Mouse (Mus musculus) C2C12 (cell line): ENCODE measurements around the gene Ankdd1b. TPM values are rescaled to one million over a fixed set of nuclear protein-coding genes. Genes with fewer than 3 reads are reported as not detected.

Source experiments
- H3K27me3 ChIP-seq: one replicate; pipeline ENCODE4 v1.6.1; 2011; ENCODE audit not compliant: control insufficient read depth, insufficient read depth, insufficient read length
- H3K36me3 ChIP-seq: one replicate; pipeline ENCODE4 v1.6.1; 2011; ENCODE audit not compliant: control insufficient read depth, insufficient read depth
- H3K4me3 ChIP-seq: one replicate; pipeline ENCODE4 v1.5.1; 2011; ENCODE audit warnings: mild to moderate bottlenecking, control low read depth; ENCODE audit not compliant: poor library complexity, insufficient read depth, severe bottlenecking
- H3K79me2 ChIP-seq: one replicate; pipeline ENCODE4 v1.6.1; 2011; ENCODE audit not compliant: control insufficient read depth, insufficient read depth
- H3K79me3 ChIP-seq: one replicate; pipeline ENCODE4 v1.6.1; 2011; ENCODE audit warnings: low read depth, control low read depth
- H3ac ChIP-seq: one replicate; pipeline ENCODE3; 2011; ENCODE audit warnings: low read depth; ENCODE audit not compliant: control insufficient read depth, insufficient read length
- CEBPB ChIP-seq: IDR thresholded peaks from one replicate; pipeline ENCODE4 v1.6.1; 2011; ENCODE audit warnings: low read depth, mild to moderate bottlenecking, control low read depth, moderate library complexity
- CTCF ChIP-seq: IDR thresholded peaks from one replicate; pipeline ENCODE4 v1.5.1; 2011; ENCODE audit not compliant: control insufficient read depth, insufficient read depth, insufficient read length
- FOSL1 ChIP-seq: IDR thresholded peaks from one replicate; pipeline ENCODE4 v1.8.0; 2011; ENCODE audit warnings: mild to moderate bottlenecking, low read length; ENCODE audit not compliant: poor library complexity, insufficient read depth, severe bottlenecking
- MAX ChIP-seq: IDR thresholded peaks from one replicate; pipeline ENCODE4 v1.6.1; 2011; ENCODE audit warnings: mild to moderate bottlenecking, control low read depth
- MYOD1 ChIP-seq: IDR thresholded peaks from one replicate; pipeline ENCODE4 v1.6.1; 2011; ENCODE audit warnings: low read depth; ENCODE audit not compliant: control insufficient read depth, insufficient read length
- MYOG ChIP-seq: IDR thresholded peaks from one replicate; pipeline ENCODE4 v1.6.1; 2011; ENCODE audit not compliant: control insufficient read depth, insufficient read length; ENCODE audit errors: extremely low read depth
- USF1 ChIP-seq: IDR thresholded peaks from one replicate; pipeline ENCODE4 v1.6.1; 2011; ENCODE audit warnings: low read depth, mild to moderate bottlenecking, control low read depth, moderate library complexity
- polyA plus RNA-seq: library from polyadenylated mRNA; unstranded; fragments of >200 nt; fragmentation: generic; extraction: Trizol; gene quantifications from one replicate; pipeline ENCODE4 v1.2.1, GENCODE M21; 2012; ENCODE audit warnings: missing spikeins

Ankdd1b gene
- polyA plus RNA-seq, 1 experiment = not detected

DNA sequence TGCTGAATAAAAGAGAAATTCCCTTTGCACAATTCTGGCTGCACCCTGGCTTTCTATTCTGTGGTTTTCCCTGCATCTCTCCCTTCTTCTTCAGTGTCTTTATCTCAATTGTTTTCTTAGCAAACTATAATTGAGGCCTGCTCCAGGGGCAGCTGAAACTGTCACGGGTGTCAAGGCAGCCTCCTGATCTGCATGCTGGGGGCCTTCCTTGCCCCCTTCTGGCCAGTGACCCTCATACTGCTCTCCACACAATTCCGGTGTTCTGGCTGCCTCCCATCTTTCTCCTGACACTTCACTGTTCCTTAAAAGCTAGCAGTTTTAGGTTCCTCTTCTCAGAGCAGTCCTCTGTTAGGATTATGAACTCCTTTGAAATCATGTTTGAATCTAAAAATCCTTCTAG lies 81.7 kb downstream of the Ankdd1b start:
- Histone ChIP-seq H3ac (peak overlapping the region; percentile 52), H3K4me3 (peak overlapping the region; percentile 92), H3K79me2 (peaks cover 21% of the 10 kb centered on the region), H3K79me3 (peaks cover 16% of the 10 kb centered on the region), H3K27me3 (no peaks in the 10 kb centered on the region), H3K36me3 (peaks cover 40% of the 10 kb centered on the region)
- TF ChIP-seq CEBPB (no peak), MYOD1 (no peak), USF1 (no peak), FOSL1 (no peak), MAX (no peak), MYOG (no peak), CTCF (no peak)

GRCm38 (mm10) chr13:96388042-96388888 lies 82.7 kb downstream of the Ankdd1b start, which contains the start of gene Poc5:
Gene Poc5, plus strand, starts transcription at chr13:96388294.
- Histone ChIP-seq H3K36me3 (peaks cover 31% of the 10 kb centered on the region), H3K4me3 (peak within 1 kb of the TSS; percentile 92), H3K79me3 (peaks cover 16% of the 10 kb centered on the region), H3ac (peak within 1 kb of the TSS; percentile 80), H3K27me3 (no peaks in the 10 kb centered on the region), H3K79me2 (peaks cover 21% of the 10 kb centered on the region)
- no peak for TF ChIP-seq MYOD1
- TF ChIP-seq MYOG = no peak
- no peak for TF ChIP-seq FOSL1
- no peak for TF ChIP-seq USF1
- no peak for TF ChIP-seq CTCF
- TF ChIP-seq MAX = no peak
- no peak for TF ChIP-seq CEBPB

- no peak overlapping the region for H3K4me3 ChIP-seq
- no peaks in the 10 kb centered on the region for H3K79me2 ChIP-seq
- TF ChIP-seq MYOG = no peak
- TF ChIP-seq FOSL1 = no peak
- no peak for TF ChIP-seq USF1
- TF ChIP-seq MAX = no peak
- TF ChIP-seq MYOD1 = no peak
- TF ChIP-seq CTCF = no peak
- TF ChIP-seq CEBPB = no peak
- H3K79me3 ChIP-seq = no peaks in the 10 kb centered on the region
- H3K36me3 ChIP-seq = no peaks in the 10 kb centered on the region
- peaks cover 12% of the 10 kb centered on the region for H3K27me3 ChIP-seq
- no peak overlapping the region for H3ac ChIP-seq
Observed at GRCm38 (mm10) chr13:96377883-96378282, 93.1 kb downstream of the Ankdd1b start.

GRCm38 (mm10) chr13:96376871-96377270 lies 94.1 kb downstream of the Ankdd1b start:
- TF ChIP-seq CEBPB (no peak), MAX (no peak), USF1 (no peak), MYOD1 (no peak), FOSL1 (no peak)
- Histone ChIP-seq H3K4me3 (no peak overlapping the region), H3K36me3 (no peaks in the 10 kb centered on the region)

DNA sequence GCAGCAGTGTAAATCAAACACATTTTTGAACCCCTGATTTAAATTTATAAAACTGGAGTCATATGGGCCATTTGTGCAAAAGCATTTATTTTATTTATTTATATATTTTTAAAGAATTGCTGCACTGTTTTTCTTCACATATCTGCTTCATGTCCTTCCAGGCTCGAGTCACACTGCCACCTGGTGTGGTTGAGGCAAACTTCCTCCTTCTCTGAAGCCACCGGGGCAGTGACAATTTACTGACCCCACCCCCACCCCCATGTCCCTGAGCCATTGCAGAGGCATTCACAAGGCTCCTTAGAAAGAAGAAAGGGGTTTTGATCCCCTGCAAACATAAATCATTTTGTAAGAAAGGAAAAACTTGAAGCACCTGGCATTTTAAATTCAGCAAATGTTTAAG lies 95.5 kb downstream of the Ankdd1b start:
- Histone ChIP-seq H3K4me3 (no peak overlapping the region), H3K79me3 (no peaks in the 10 kb centered on the region), H3ac (no peak overlapping the region), H3K79me2 (no peaks in the 10 kb centered on the region), H3K27me3 (peaks cover 12% of the 10 kb centered on the region), H3K36me3 (no peaks in the 10 kb centered on the region)
- TF ChIP-seq CEBPB (no peak), MAX (no peak), FOSL1 (no peak), MYOD1 (no peak), USF1 (no peak)

More at GRCm38 (mm10) chr13:96376871-96377270, 94.1 kb downstream of the Ankdd1b start:
- peaks cover 12% of the 10 kb centered on the region for H3K27me3 ChIP-seq
- no peaks in the 10 kb centered on the region for H3K79me3 ChIP-seq
- no peak overlapping the region for H3ac ChIP-seq
- no peaks in the 10 kb centered on the region for H3K79me2 ChIP-seq

Other genes with a start within 250 kb of the Ankdd1b start
- gene Poc5, start 82.9 kb downstream of the Ankdd1b start, polyA plus RNA-seq = 7.3 TPM
- gene Gm17622, start 19.5 kb upstream of the Ankdd1b start, polyA plus RNA-seq = not detected
- 3.5 TPM for gene Polk, start 71.4 kb upstream of the Ankdd1b start, polyA plus RNA-seq
- gene Col4a3bp, start 71.4 kb upstream of the Ankdd1b start, polyA plus RNA-seq = 13.9 TPM
- 58.7 TPM for gene Hmgcr, start 199.7 kb upstream of the Ankdd1b start, polyA plus RNA-seq